Mouse (Mus musculus) liver, postnatal 0 days (tissue): ENCODE results near the gene Foxe3. TPM values are rescaled to one million over a fixed set of nuclear protein-coding genes. Genes with fewer than 3 reads are reported as not detected.
A peak's percentile ranks its signal among the peaks of the same experiment; 100 is the strongest.

ENCODE experiments used
- ATAC-seq: fragments of 200-750 bp; cut with Nextera tagmentation; 2 replicates; pipeline ENCODE4 v1.8.0; 2017; ENCODE audit warnings: mild to moderate bottlenecking, moderate library complexity
- DNase-seq: peaks from one replicate; pipeline ENCODE4 v3.0.0-alpha.2; 2016
- H3K27ac ChIP-seq: fragments of 300-500 bp; sonication (generic); 2 replicates; pipeline ENCODE4 v1.5.1; 2014; ENCODE audit warnings: antibody characterized with exemption, moderate library complexity, mild to moderate bottlenecking, low read depth
- H3K27me3 ChIP-seq: fragments of 300-500 bp; sonication (generic); 2 replicates; pipeline ENCODE4 v1.6.1; 2014; ENCODE audit warnings: low read length, control low read depth, mixed read lengths; ENCODE audit not compliant: insufficient read depth
- H3K36me3 ChIP-seq: fragments of 300-500 bp; sonication (generic); replicated peaks from 2 replicates; pipeline ENCODE4 v1.6.1; 2014; ENCODE audit warnings: mild to moderate bottlenecking, control low read depth, low read length, moderate library complexity, mixed read lengths; ENCODE audit not compliant: insufficient read depth
- H3K4me1 ChIP-seq: fragments of 300-500 bp; sonication (generic); 2 replicates; pipeline ENCODE4 v1.6.1; 2014; ENCODE audit warnings: antibody characterized with exemption, mild to moderate bottlenecking, control low read depth; ENCODE audit not compliant: insufficient read depth
- H3K4me2 ChIP-seq: fragments of 300-500 bp; sonication (generic); 2 replicates; pipeline ENCODE4 v1.6.1; 2014; ENCODE audit warnings: low read depth, mild to moderate bottlenecking, low read length, moderate library complexity, mixed read lengths
- H3K4me3 ChIP-seq: fragments of 300-500 bp; sonication (generic); 2 replicates; pipeline ENCODE4 v1.5.1; 2014; ENCODE audit warnings: low read depth, low read length
- H3K9ac ChIP-seq: fragments of 300-500 bp; sonication (generic); replicated peaks from 2 replicates; pipeline ENCODE4 v1.6.1; 2014; ENCODE audit warnings: mild to moderate bottlenecking, moderate library complexity
- H3K9me3 ChIP-seq: fragments of 300-500 bp; sonication (generic); 2 replicates; pipeline ENCODE4 v1.6.1; 2016; ENCODE audit warnings: mild to moderate bottlenecking, control low read depth, low read length, mixed read lengths
- CTCF ChIP-seq: sonication (generic); IDR thresholded peaks from 2 replicates; pipeline ENCODE4 v1.5.1; 2016; ENCODE audit warnings: antibody characterized with exemption, low read depth
- EP300 ChIP-seq: IDR thresholded peaks from 2 replicates; pipeline ENCODE4 v1.6.1; 2016; ENCODE audit warnings: antibody characterized with exemption, low read depth, mild to moderate bottlenecking
- WGBS: fragments of 180-500 bp; shearing (Covaris S2); extraction: QIAGEN DNeasy Blood & Tissue Kit; methylation state at CpG from one replicate; pipeline ENCODE4 v1.1.7; 2014; ENCODE audit not compliant: insufficient replicate concordance; 5-methylcytosine and 5-hydroxymethylcytosine counted together
- polyA plus RNA-seq: library from polyadenylated mRNA; unstranded; fragments of >200 nt; fragmentation: Nextera tagmentation; extraction: Ambion mirVana; gene quantifications from 2 replicates; pipeline ENCODE4 v1.2.1, GENCODE M21; 2015

Foxe3 gene
- polyA plus RNA-seq, 1 experiment from 2014 or later: not detected

DNA sequence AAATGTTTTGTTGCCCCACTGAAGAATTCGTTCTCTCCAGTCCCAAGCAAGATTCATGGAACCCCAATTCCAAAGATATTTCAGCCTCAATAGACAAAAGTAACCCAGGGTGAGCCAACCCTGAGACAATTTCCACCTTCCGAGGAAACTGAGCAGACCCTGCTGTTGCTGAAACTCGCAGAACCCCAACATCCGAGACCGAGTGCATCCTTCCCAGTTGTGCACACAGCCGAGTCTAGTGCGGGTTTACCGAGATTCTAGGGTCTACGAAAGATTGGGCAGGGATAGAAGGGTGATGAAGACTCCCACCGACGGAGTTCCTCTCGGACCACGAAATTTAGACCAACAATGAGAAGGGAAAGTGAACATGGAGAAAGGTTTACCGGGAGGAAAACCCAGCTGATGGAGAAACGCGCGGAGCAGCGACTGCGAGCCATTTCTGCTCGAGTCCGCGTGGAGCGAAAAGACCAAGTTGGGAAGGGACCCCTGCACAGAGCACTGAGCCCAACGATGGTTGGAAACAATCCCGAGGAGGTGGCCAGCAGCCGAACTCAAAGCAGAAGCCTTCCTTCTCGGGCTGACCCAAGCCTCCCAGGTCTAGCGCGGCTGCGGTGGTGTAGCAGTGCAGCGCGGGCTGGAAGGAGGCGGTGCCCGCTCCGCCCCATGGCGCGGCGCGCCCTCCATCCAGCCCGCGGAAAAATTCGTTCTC lies 24.0 kb downstream of the Foxe3 start:
- TF ChIP-seq EP300 (no peak), CTCF (no peak)
- Histone ChIP-seq H3K4me3 (no peak overlapping the region), H3K9me3 (no peaks in the 10 kb centered on the region), H3K4me1 (0 out of 2 replicates have a peak, but pooled peaks cover 2% of the 10 kb centered on the region), H3K27ac (no peak overlapping the region), H3K36me3 (no peaks in the 10 kb centered on the region), H3K27me3 (peaks cover 97% of the 10 kb centered on the region), H3K9ac (no peak overlapping the region), H3K4me2 (no peak overlapping the region)
- ATAC-seq: no peak
- DNase-seq: no peak
- WGBS: 1% methylated on average over 42 of the region's 42 CpGs

DNA sequence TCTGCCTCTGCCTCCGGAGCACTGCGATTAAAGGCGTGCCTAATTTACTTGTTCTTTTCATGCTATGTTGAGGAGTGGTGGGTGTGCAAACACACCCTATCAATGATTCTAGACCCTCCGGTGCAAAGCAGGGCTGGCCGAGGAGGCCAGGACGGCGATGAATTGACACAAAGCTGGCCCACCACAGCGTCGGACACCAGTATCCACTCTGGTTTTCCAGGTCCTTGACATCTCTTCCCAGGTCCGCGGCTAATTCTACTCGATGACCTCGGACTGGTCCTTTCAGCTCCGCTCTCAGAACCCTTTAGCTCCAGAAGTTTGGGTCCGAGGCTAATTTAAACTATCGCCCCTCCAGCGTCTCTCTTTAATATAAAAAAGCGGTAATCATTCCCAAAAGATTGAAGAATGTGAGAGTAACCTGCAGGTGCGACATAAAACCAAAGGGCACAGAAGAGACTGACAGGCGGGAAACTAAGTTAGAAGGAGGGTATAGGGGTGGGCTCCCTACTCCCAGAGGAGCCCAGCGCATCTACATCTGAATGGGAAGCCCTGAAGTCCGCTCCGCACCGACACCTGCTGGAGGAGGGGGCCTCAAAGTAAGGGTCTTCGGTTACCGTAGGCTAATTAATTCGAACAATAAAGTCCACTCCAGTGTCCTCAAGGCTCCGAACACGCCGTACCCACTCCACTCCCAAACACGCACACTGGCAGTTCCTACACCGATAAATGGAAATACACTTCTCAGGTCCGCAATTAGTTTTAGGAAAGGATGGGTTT lies 24.8 kb downstream of the Foxe3 start:
- H3K27me3 ChIP-seq: peaks cover 95% of the 10 kb centered on the region
- WGBS: 6% methylated on average over 33 of the region's 33 CpGs
- ATAC-seq (no peak), DNase-seq (no peak)
- 0 out of 2 replicates have a peak, but pooled peaks cover 2% of the 10 kb centered on the region for H3K4me1 ChIP-seq
- no peaks in the 10 kb centered on the region for H3K9me3 ChIP-seq
- H3K4me3 ChIP-seq: no peak overlapping the region
- no peaks in the 10 kb centered on the region for H3K36me3 ChIP-seq
- TF ChIP-seq EP300: no peak
- TF ChIP-seq CTCF: no peak
- H3K9ac ChIP-seq: no peak overlapping the region
- no peak overlapping the region for H3K27ac ChIP-seq
- H3K4me2 ChIP-seq: no peak overlapping the region

DNA sequence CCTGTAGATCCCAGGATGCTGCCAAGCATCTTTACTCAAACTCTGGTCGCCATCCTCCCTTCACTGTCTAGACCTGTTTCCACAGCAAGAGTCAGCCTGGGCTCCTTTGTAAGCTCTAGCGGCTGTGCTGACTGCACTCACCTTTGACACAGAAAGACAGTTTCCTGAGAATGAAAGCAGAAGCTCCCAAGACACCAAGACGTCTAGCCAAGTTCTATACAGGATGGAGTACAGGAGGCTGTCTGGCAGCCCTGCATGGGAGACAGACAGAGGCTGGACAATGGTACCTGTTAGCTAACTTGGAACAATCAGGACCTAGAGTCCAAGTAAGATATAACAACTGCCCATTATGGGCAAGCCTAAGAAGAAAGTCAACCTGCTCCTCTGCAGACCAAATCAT lies 25.9 kb downstream of the Foxe3 start:
- Histone ChIP-seq H3K27me3 (peaks cover 91% of the 10 kb centered on the region), H3K4me2 (no peak overlapping the region), H3K9me3 (no peaks in the 10 kb centered on the region), H3K36me3 (no peaks in the 10 kb centered on the region), H3K9ac (no peak overlapping the region), H3K27ac (no peak overlapping the region), H3K4me1 (0 out of 2 replicates have a peak, but pooled peaks cover 2% of the 10 kb centered on the region), H3K4me3 (no peak overlapping the region)
- 7% methylated on average over 3 of the region's 3 CpGs for WGBS
- DNase-seq: no peak
- TF ChIP-seq CTCF (no peak), EP300 (no peak)
- no peak for ATAC-seq

DNA sequence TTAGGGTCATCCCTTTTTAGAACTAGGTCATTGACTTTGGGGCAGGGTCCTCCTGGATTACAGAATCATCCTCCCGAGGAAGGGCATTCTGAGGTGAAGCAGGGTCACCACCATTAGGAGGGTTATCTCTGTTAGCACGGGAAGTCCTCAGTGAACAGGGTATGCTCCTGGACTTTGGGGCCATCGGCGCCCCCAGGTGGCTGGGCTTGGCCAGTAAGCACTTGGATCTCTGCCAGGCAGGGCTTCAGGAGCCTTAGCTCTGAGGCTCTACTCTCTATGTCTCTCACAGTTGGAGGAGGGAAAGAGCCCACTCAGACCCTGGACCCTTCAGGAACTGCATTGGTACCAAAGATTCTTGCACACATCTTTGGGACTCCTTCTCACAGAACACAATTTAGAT lies 28.0 kb downstream of the Foxe3 start:
- TF ChIP-seq CTCF (peak; percentile 58), EP300 (no peak)
- Histone ChIP-seq H3K4me1 (0 out of 2 replicates have a peak, but pooled peaks cover 2% of the 10 kb centered on the region), H3K4me2 (no peak overlapping the region), H3K9me3 (no peaks in the 10 kb centered on the region), H3K27ac (no peak overlapping the region), H3K4me3 (no peak overlapping the region), H3K27me3 (peaks cover 72% of the 10 kb centered on the region), H3K9ac (no peak overlapping the region), H3K36me3 (no peaks in the 10 kb centered on the region)
- DNase-seq (peak; percentile 73), ATAC-seq (no peak)
- WGBS: 13% methylated on average over 4 of the region's 4 CpGs

DNA sequence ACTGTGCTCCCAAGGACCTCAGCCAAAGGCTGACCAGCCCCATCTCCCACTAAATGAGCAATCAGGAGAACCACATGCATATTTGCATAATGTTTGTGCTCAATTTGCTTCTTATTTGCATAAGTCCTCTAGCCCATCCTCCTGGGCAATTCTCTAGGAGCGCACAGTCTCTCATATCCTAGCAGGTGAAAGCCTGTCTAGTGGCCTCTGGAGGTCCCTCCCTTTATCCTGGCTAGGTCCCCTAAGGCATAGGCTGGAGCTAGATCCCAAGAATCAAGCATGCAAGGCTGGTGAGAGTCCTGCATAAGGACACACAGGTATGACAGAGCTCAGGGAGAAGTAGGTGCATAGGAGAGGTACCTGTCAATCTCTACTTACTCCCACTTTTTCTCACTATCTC lies 43.6 kb downstream of the Foxe3 start:
- Histone ChIP-seq H3K36me3 (no peaks in the 10 kb centered on the region), H3K4me1 (no peaks in the 10 kb centered on the region), H3K27ac (no peak overlapping the region), H3K9me3 (no peaks in the 10 kb centered on the region), H3K27me3 (0 out of 2 replicates have a peak, but pooled peaks cover 2% of the 10 kb centered on the region), H3K4me2 (no peak overlapping the region), H3K9ac (no peak overlapping the region), H3K4me3 (no peak overlapping the region)
- ATAC-seq (no peak), DNase-seq (no peak)
- 87% methylated on average over 1 of the region's 1 CpGs for WGBS
- no peak for TF ChIP-seq CTCF
- TF ChIP-seq EP300: no peak

DNA sequence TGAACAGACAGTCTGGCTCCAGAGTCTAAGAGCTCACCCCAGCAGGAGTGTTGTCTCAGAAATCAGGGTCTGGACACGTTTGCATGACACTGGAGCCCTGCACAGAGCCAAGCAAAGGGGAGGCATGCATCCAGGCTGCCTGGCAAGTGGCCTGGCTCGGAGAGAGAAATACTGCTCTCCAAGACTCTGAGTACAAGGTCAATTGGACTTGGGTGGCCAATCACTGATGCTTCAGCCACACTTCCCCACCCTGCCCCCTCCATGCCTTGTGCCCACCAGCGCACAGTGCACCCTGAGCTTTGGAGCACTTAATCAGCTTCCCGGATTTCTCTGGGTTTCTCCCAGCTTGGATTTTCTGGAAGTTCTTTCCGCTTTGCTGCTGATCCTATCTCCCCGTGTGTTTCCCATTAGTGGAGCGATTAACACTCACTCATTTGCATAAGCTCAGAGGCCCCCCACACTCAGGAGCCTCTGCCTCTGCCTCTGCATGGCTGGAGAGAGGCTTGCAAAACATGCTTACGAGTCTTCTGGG lies 49.3 kb downstream of the Foxe3 start:
- Histone ChIP-seq H3K27me3 (0 out of 2 replicates have a peak, but pooled peaks cover 6% of the 10 kb centered on the region), H3K4me2 (no peak overlapping the region), H3K9ac (no peak overlapping the region), H3K27ac (no peak overlapping the region), H3K4me1 (no peaks in the 10 kb centered on the region), H3K4me3 (no peak overlapping the region), H3K36me3 (no peaks in the 10 kb centered on the region), H3K9me3 (no peaks in the 10 kb centered on the region)
- DNase-seq: no peak
- no peak for ATAC-seq
- no peak for TF ChIP-seq EP300
- no peak for TF ChIP-seq CTCF
- WGBS: 41% methylated on average over 8 of the region's 8 CpGs

Other genes with a start within 250 kb of the Foxe3 start
- not detected in 2 replicates for gene Gm12830, start 104.3 kb downstream of the Foxe3 start, polyA plus RNA-seq
- gene Foxd2, start 17.1 kb downstream of the Foxe3 start, polyA plus RNA-seq: not detected in 2 replicates
- 59.9 and 67.8 TPM in 2 replicates for gene Cmpk1, start 61.2 kb upstream of the Foxe3 start, polyA plus RNA-seq
- gene Stil, start 74.1 kb upstream of the Foxe3 start, polyA plus RNA-seq: 3.3 and 3.4 TPM in 2 replicates
- gene Tal1, start 130.4 kb upstream of the Foxe3 start, polyA plus RNA-seq: 8.3 and 8.9 TPM in 2 replicates
- 18.6 and 22.2 TPM in 2 replicates for gene Pdzk1ip1, start 162.7 kb upstream of the Foxe3 start, polyA plus RNA-seq
- 0.04 and 0.06 TPM in 2 replicates for gene Cyp4x1, start 208.3 kb upstream of the Foxe3 start, polyA plus RNA-seq